Mouse (Mus musculus): ENCODE data around the gene Ttc39d. TPM values are rescaled to one million over a fixed set of nuclear protein-coding genes. Genes with fewer than 3 reads are reported as not detected.
"Not testable (repeated sequence)": the region's sequence is repeated elsewhere in the genome, so short reads cannot be mapped to it uniquely, and the experiment has no call there.

The Ttc39d gene
- polyA plus RNA-seq, 1 experiment from 2014 or later: 0.10 TPM

DNA sequence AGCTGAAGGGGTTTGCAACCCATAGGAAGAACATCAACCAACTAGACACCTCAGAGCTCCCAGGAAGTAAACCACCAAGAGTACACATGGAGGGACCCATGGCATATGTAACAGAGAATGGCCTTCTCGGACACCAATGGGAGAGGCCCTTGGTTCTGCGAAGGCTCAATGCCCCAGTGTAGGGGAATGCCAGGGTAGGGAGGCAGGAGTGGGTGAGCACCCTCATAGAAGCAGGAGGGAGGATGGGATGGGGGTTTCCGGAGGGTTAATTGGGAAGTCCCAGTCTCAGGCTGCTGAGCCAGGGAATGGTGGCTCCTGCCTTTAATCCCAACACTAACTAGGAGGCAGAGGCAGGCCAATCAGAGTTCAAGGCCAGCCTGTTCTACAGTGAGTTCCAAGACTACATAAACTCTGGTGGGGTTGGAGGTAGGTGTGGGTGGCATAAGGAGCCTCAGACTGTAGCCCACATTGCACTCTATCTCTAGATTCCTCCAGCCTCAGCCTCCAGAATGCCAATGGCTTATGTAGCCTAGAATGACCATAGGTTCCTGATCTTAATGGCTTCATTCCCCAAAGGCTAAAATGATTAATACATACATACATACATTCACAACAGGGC lies 8.0 kb upstream of the Ttc39d start:
- ATAC-seq (replicated peaks; ENCODE audit: insufficient number of reproducible peaks, insufficient read depth, low FRiP score, low read depth): no peak
- Histone ChIP-seq H3K4me1 (replicated peaks) (no peaks in the 10 kb centered on the region; the same call in 1 of the 2 replicates), H3K36me3 (peaks cover 68% of the 10 kb centered on the region), H3K27ac (no peak overlapping the region), H3K27me3 (no peaks in the 10 kb centered on the region), H3K4me2 (no peak overlapping the region), H3K9me3 (replicated peaks) (no peaks in the 10 kb centered on the region), H3K4me3 (no peak overlapping the region), H3K9ac (no peak overlapping the region)
- WGBS: 85% methylated on average over 3 of the region's 3 CpGs

- peak overlapping the region; percentile 94; the same call in 1 of the 2 replicates for H3K27ac ChIP-seq
- no peak for ATAC-seq (replicated peaks; ENCODE audit: insufficient number of reproducible peaks, insufficient read depth, low FRiP score, low read depth)
- 9% methylated on average over 5 of the region's 5 CpGs for WGBS
Observed at GRCm38 (mm10) chr17:80205657-80206056, 1.6 kb upstream of the Ttc39d start.

GRCm38 (mm10) chr17:80206301-80206670 lies 974 bp upstream of the Ttc39d start:
- Histone ChIP-seq H3K9ac (peak overlapping the region; percentile 98), H3K4me3 (peak overlapping the region; percentile 98), H3K27me3 (no peaks in the 10 kb centered on the region), H3K4me2 (peak overlapping the region; percentile 85), H3K36me3 (peaks cover 27% of the 10 kb centered on the region), H3K9me3 (replicated peaks) (no peaks in the 10 kb centered on the region), H3K4me1 (replicated peaks) (peaks cover 12% of the 10 kb centered on the region), H3K27ac (peak overlapping the region; percentile 94)
- ATAC-seq (replicated peaks; ENCODE audit: insufficient number of reproducible peaks, insufficient read depth, low FRiP score, low read depth): peak; percentile 48
- under 1% methylated on average over 36 of the region's 36 CpGs for WGBS

More at GRCm38 (mm10) chr17:80205657-80206056, 1.6 kb upstream of the Ttc39d start:
- no peaks in the 10 kb centered on the region for H3K27me3 ChIP-seq
- peak overlapping the region; percentile 98 for H3K4me3 ChIP-seq
- peaks cover 12% of the 10 kb centered on the region for H3K4me1 ChIP-seq (replicated peaks)
- H3K4me2 ChIP-seq: peak overlapping the region; percentile 85
- H3K9me3 ChIP-seq (replicated peaks): no peaks in the 10 kb centered on the region
- peak overlapping the region; percentile 98 for H3K9ac ChIP-seq
- H3K36me3 ChIP-seq: peaks cover 31% of the 10 kb centered on the region

- not testable (repeated sequence) for H3K4me3 ChIP-seq; H3K4me2 ChIP-seq; H3K9me3 ChIP-seq (replicated peaks); H3K27ac ChIP-seq; H3K9ac ChIP-seq; H3K4me1 ChIP-seq (replicated peaks); ATAC-seq (replicated peaks; ENCODE audit: insufficient number of reproducible peaks, insufficient read depth, low FRiP score, low read depth); H3K27me3 ChIP-seq; H3K36me3 ChIP-seq
- WGBS: 92% methylated on average over 4 of the region's 4 CpGs
Observed at GRCm38 (mm10) chr17:80213998-80214397, 6.7 kb downstream of the Ttc39d start.

DNA sequence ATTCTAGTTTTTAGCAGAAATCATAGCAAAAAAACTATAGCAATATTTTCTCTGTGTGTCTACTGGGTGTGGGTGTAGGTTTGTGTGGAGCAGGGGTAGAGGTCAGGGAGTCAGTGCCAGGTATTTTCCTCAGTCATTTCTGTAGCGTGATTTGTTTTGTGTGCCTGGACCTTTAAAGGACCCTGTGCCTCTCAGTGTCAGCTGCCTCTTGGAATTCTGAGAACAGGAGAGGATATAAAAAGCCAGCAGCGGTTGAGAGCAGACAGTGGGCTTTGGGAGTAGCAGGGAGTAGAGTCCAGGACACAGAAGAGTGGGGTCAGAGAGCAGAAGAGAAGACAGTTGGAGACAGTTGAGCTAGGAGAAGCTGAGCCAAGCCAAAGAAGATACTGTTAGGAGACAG lies 12.9 kb downstream of the Ttc39d start:
- no peak for ATAC-seq (replicated peaks; ENCODE audit: insufficient number of reproducible peaks, insufficient read depth, low FRiP score, low read depth)
- Histone ChIP-seq H3K27ac (no peak overlapping the region), H3K9me3 (replicated peaks) (no peaks in the 10 kb centered on the region), H3K4me3 (no peak overlapping the region), H3K9ac (no peak overlapping the region), H3K36me3 (no peaks in the 10 kb centered on the region), H3K27me3 (no peaks in the 10 kb centered on the region), H3K4me1 (replicated peaks) (peaks cover 5% of the 10 kb centered on the region), H3K4me2 (no peak overlapping the region)
- WGBS: 40% methylated on average over 2 of the region's 2 CpGs

DNA sequence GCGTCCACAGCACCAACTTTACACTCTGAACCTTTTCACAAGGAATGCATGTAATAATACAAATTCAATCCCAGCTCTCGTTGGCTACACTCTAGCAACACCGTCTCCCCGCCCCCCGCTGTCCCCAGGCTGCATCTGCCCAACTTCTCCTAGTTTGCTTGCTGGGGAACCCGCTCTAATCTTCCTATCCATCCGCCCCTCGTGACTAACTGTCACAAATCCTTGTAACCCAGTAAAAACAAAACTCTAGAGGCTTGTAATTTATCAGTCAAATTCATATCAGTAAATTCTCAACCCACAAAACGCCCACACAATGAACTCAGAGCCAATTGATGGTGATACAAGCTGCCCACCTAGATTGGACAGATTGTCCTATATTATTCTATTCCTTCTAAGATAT lies 13.9 kb downstream of the Ttc39d start:
- H3K27ac ChIP-seq: no peak overlapping the region
- 63% methylated on average over 9 of the region's 9 CpGs for WGBS
- ATAC-seq (replicated peaks; ENCODE audit: insufficient number of reproducible peaks, insufficient read depth, low FRiP score, low read depth): no peak

DNA sequence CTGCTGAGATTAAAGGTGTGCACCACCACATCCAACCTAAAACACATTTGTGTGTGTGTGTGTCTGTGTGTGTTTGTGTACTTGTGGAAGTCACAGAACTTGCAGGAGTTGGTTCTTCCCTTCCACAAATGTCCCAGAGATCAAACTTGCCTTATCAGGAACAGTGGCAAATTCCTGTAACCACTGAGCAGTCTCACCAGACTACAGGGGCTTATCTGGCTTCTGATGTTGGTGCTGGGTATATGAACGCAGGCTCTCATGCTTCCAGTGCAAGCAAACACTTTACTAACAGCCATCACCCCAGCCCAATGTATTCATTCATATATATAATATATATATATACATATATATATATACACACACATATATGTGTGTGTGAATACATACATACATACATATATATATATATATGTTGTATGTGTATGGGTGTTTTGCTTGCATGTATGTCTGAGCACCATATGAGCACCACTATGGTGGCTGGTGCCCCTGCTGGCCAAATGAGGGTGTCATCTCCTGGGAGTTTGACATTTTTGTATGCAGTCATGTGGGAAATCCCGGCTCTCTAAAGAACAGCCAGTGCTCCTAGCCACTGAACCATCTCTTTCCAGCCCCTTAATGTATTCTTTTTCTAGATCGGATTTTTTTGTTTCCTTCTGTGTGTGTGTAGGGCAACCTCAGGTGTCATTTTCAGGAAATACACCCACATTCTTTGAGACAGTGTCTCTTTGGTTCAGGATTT lies 14.8 kb downstream of the Ttc39d start:
- Histone ChIP-seq H3K9me3 (replicated peaks) (no peaks in the 10 kb centered on the region), H3K36me3 (no peaks in the 10 kb centered on the region), H3K4me2 (no peak overlapping the region), H3K4me1 (replicated peaks) (peaks cover 5% of the 10 kb centered on the region), H3K27ac (no peak overlapping the region), H3K27me3 (no peaks in the 10 kb centered on the region), H3K9ac (no peak overlapping the region), H3K4me3 (no peak overlapping the region)
- ATAC-seq (replicated peaks; ENCODE audit: insufficient number of reproducible peaks, insufficient read depth, low FRiP score, low read depth): no peak
- 52% methylated on average over 3 of the region's 3 CpGs for WGBS

More for the DNA sequence above, 13.9 kb downstream of the Ttc39d start:
- Histone ChIP-seq H3K9me3 (replicated peaks) (no peaks in the 10 kb centered on the region), H3K4me3 (no peak overlapping the region), H3K9ac (no peak overlapping the region), H3K4me2 (no peak overlapping the region), H3K36me3 (no peaks in the 10 kb centered on the region), H3K27me3 (no peaks in the 10 kb centered on the region), H3K4me1 (replicated peaks) (peaks cover 5% of the 10 kb centered on the region)

DNA sequence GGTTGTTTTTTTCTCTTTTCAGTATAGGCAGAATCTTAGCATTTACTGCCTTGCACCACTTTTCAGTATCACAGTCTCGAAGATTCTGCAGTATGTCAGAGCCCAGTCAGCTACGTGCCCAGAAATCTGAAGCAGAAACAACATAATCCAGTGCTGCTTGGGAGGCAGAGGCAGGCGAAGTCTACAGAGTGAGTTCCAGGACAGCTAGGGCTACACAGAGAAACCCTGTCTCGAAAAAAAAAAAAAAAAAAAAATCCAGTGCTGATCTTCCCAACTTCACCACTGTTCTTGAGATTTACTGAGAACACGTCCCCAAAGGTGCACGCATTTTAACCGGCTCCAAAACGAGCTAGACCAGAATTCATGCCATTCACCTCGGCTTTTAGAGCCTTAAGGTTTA lies 16.6 kb downstream of the Ttc39d start:
- H3K4me3 ChIP-seq: peak overlapping the region; percentile 71
- no peaks in the 10 kb centered on the region for H3K9me3 ChIP-seq (replicated peaks)
- no peaks in the 10 kb centered on the region for H3K27me3 ChIP-seq
- H3K27ac ChIP-seq: peak overlapping the region; percentile 91
- peak overlapping the region; percentile 70 for H3K9ac ChIP-seq
- H3K4me1 ChIP-seq (replicated peaks): peaks cover 5% of the 10 kb centered on the region
- WGBS: 6% methylated on average over 9 of the region's 9 CpGs
- no peak for ATAC-seq (replicated peaks; ENCODE audit: insufficient number of reproducible peaks, insufficient read depth, low FRiP score, low read depth)
- peak overlapping the region; percentile 80 for H3K4me2 ChIP-seq
- H3K36me3 ChIP-seq: no peaks in the 10 kb centered on the region

GRCm38 (mm10) chr17:80224326-80225116 lies 17.3 kb downstream of the Ttc39d start, which contains the start of gene Gemin6:
Gemin6 (plus strand) TSS chr17:80224441.
- Histone ChIP-seq H3K4me2 (peak within 1 kb of the TSS; percentile 80), H3K9ac (peak within 1 kb of the TSS; percentile 70), H3K27ac (peak within 1 kb of the TSS; percentile 91), H3K4me1 (replicated peaks) (peaks cover 9% of the 10 kb centered on the region), H3K27me3 (no peaks in the 10 kb centered on the region), H3K36me3 (0 out of 2 replicates have a peak, but pooled peaks cover 3% of the 10 kb centered on the region), H3K4me3 (peak within 1 kb of the TSS; percentile 71), H3K9me3 (replicated peaks) (no peaks in the 10 kb centered on the region)
- ATAC-seq (replicated peaks; ENCODE audit: insufficient number of reproducible peaks, insufficient read depth, low FRiP score, low read depth): peak; percentile 97
- WGBS: under 1% methylated on average over 33 of the region's 33 CpGs

GRCm38 (mm10) chr17:80225142-80225541 lies 17.9 kb downstream of the Ttc39d start:
- not testable (repeated sequence) for H3K9me3 ChIP-seq (replicated peaks); H3K4me1 ChIP-seq (replicated peaks); ATAC-seq (replicated peaks; ENCODE audit: insufficient number of reproducible peaks, insufficient read depth, low FRiP score, low read depth); H3K27me3 ChIP-seq; H3K36me3 ChIP-seq
- H3K27ac ChIP-seq: peak overlapping the region; percentile 91; the same call in 1 of the 2 replicates
- peak overlapping the region; percentile 80 for H3K4me2 ChIP-seq
- H3K4me3 ChIP-seq: peak overlapping the region; percentile 71
- peak overlapping the region; percentile 70 for H3K9ac ChIP-seq
- WGBS: 51% methylated on average over 5 of the region's 5 CpGs

DNA sequence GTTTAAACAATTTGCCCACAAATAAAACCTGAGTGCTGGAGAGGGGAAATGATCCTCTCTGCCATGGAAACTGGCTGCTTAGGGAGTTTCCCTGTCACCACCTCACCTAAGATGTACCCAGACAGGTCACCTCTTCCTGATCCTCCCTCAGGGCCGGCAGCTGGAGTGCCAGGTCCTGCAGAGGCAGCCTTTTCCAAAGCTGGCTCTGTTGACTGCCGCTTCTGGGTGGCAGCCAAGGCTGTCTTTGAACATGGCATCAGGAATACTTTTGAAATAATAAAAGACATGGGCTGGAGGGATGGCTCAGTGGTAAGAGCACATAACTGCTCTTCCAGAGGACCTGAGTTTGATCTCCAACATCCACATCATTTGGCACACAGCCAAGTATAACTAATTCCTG lies 22.1 kb downstream of the Ttc39d start:
- no peak overlapping the region for H3K27ac ChIP-seq
- H3K9me3 ChIP-seq (replicated peaks): no peaks in the 10 kb centered on the region
- no peak for ATAC-seq (replicated peaks; ENCODE audit: insufficient number of reproducible peaks, insufficient read depth, low FRiP score, low read depth)
- H3K4me2 ChIP-seq: no peak overlapping the region
- no peak overlapping the region for H3K4me3 ChIP-seq
- H3K4me1 ChIP-seq (replicated peaks): peaks cover 9% of the 10 kb centered on the region
- 62% methylated on average over 2 of the region's 2 CpGs for WGBS
- H3K27me3 ChIP-seq: no peaks in the 10 kb centered on the region
- no peak overlapping the region for H3K9ac ChIP-seq
- H3K36me3 ChIP-seq: 0 out of 2 replicates have a peak, but pooled peaks cover 3% of the 10 kb centered on the region
